Comparison of ENCODE assay signal across 8 mouse cellular contexts in the genomic region with DNA sequence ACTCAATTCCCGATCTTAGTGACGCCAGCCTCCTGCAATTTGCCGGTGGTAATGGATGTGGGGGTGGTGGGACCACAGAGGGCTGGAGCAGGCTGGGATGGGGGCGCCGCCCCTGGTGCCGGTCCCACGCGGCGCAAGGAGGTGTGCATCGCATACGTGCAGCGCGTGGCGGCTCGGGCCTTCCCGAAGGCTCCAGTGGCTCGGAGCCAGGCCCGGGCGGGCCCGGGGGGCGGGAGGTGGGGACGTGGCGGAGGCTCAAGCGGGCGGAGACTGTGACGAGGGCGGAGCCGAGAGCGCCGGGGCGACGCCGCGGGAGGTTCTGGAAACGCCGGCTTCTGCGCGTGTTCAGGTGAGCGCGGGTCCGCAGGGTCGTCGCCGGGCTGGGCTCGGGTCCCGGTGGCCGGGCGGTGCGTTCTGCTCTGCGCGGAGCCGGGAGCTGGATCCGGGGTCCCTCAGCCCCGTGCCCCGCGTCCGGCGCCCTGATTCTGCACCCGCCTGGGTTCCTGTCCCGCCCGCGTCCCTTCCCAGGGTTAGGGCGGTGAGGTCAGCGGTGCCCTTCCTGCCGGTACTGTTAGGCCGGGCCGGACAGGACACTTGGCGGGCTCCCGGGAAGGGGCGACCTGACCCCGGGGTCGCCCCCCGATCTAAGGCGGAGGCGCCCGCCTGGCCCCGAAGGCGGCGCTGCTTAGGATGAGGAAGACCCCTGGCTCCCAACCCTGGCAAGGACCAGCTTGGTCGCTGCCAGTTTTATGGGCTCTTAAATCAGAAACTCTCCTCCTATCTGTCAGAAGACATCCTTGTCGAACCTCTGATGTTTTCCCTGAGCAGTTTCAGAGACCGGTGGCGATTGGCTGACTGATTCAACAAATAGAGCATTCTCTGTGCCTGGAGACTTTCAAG. TPM values are rescaled to one million over a fixed set of nuclear protein-coding genes. Genes with fewer than 3 reads are reported as not detected.
DNase-seq lines count a peak whose midpoint lies in the region; ATAC-seq and TF ChIP-seq lines count a peak whose summit lies in the region.

No protein-coding gene starts in this region.

- 0 out of 2 replicates have a peak, but pooled peaks cover 4% of the 10 kb centered on the region for H3K4me1 ChIP-seq in cortical plate, adult 2 months (ENCODE audit: control insufficient read depth, insufficient read depth, low read length)
- H3K4me1 ChIP-seq in intestine, embryonic 16.5 days (ENCODE audit: control insufficient read depth, insufficient read depth, low read length) = peaks cover 13% of the 10 kb centered on the region
- H3K4me1 ChIP-seq in midbrain, embryonic 14.5 days (ENCODE audit: control insufficient read depth, insufficient read depth, low read length) = 0 out of 2 replicates have a peak, but pooled peaks cover 6% of the 10 kb centered on the region
- H3K4me1 ChIP-seq in stomach, postnatal 0 days (replicated peaks; ENCODE audit: control insufficient read depth, insufficient read depth) = 0 out of 2 replicates have a peak, but pooled peaks cover 4% of the 10 kb centered on the region

- no peaks in the 10 kb centered on the region for H3K27me3 ChIP-seq in intestine, embryonic 16.5 days (replicated peaks; ENCODE audit: control insufficient read depth, insufficient read depth, low read length)
- H3K27me3 ChIP-seq in midbrain, embryonic 14.5 days (ENCODE audit: control insufficient read depth, insufficient read depth, low read length) = 0 out of 2 replicates have a peak, but pooled peaks cover 13% of the 10 kb centered on the region
- H3K27me3 ChIP-seq in stomach, postnatal 0 days (ENCODE audit: control insufficient read depth, insufficient read depth, low read length) = no peaks in the 10 kb centered on the region

- H3K27ac ChIP-seq in cortical plate, adult 2 months (ENCODE audit: insufficient read depth, low read length) = no peak overlapping the region
- peak overlapping the region; percentile 49 for H3K27ac ChIP-seq in intestine, embryonic 16.5 days (ENCODE audit: low read length)
- H3K27ac ChIP-seq in midbrain, embryonic 14.5 days (replicated peaks; ENCODE audit: low read depth, low read length) = no peak overlapping the region
- peak overlapping the region; percentile 58; the same call in 1 of the 2 replicates for H3K27ac ChIP-seq in stomach, postnatal 0 days (replicated peaks)

- peak overlapping the region; percentile 43 for H3K4me3 ChIP-seq in cortical plate, adult 2 months (ENCODE audit: insufficient read depth, low read length)
- peak overlapping the region; percentile 76 for H3K4me3 ChIP-seq in intestine, embryonic 16.5 days (ENCODE audit: low read length)
- peak overlapping the region; percentile 60 for H3K4me3 ChIP-seq in midbrain, embryonic 14.5 days (replicated peaks; ENCODE audit: low read depth, low read length)
- peak overlapping the region; percentile 69 for H3K4me3 ChIP-seq in stomach, postnatal 0 days (ENCODE audit: low read depth, low read length)

- peak; percentile 54 to 67 for DNase-seq in left cerebral cortex, adult 18-20 months (ENCODE audit: low spot score in 2 of 2)
- DNase-seq in left cerebral cortex, adult 11 months (ENCODE audit: low spot score) = no peak
- peak; percentile 66 to 73 for DNase-seq in gastrocnemius, postnatal 36 days
- peak; percentile 76 for DNase-seq in liver
- DNase-seq in midbrain, embryonic 14.5 days = peak; percentile 85
- peak; percentile 91 for DNase-seq in stomach, postnatal 0 days (ENCODE audit: low spot score)

- H3K9me3 ChIP-seq in intestine, embryonic 16.5 days (ENCODE audit: control insufficient read depth, low read length) = no peaks in the 10 kb centered on the region
- no peaks in the 10 kb centered on the region for H3K9me3 ChIP-seq in midbrain, embryonic 14.5 days (ENCODE audit: control insufficient read depth, low read length)
- H3K9me3 ChIP-seq in stomach, postnatal 0 days (ENCODE audit: control insufficient read depth, low read length) = no peaks in the 10 kb centered on the region

- WGBS in intestine, embryonic 16.5 days = under 1% methylated on average over 79 of the region's 83 CpGs
- WGBS in midbrain, embryonic 14.5 days = under 1% methylated on average over 81 of the region's 83 CpGs
- 1% methylated on average over 62 of the region's 83 CpGs for WGBS in stomach, postnatal 0 days

- TF ChIP-seq CTCF in cortical plate, adult 2 months (IDR thresholded peaks at IDR 0.05; ENCODE audit: extremely low read depth, insufficient read depth, low read length) = no peak
- no peak for TF ChIP-seq CTCF in stomach, postnatal 0 days (IDR thresholded peaks at IDR 0.05; ENCODE audit: low read depth)

- H3K36me3 ChIP-seq in intestine, embryonic 16.5 days (ENCODE audit: control insufficient read depth, insufficient read depth, low read length) = no peaks in the 10 kb centered on the region
- no peaks in the 10 kb centered on the region for H3K36me3 ChIP-seq in midbrain, embryonic 14.5 days (ENCODE audit: control insufficient read depth, insufficient read depth, low read length)
- no peaks in the 10 kb centered on the region for H3K36me3 ChIP-seq in stomach, postnatal 0 days (ENCODE audit: control insufficient read depth, insufficient read depth, low read length)

- peak overlapping the region; percentile 97 for H3K4me2 ChIP-seq in intestine, embryonic 16.5 days (ENCODE audit: low read depth, low read length)
- peak overlapping the region; percentile 99 for H3K4me2 ChIP-seq in midbrain, embryonic 14.5 days (ENCODE audit: low read length)
- H3K4me2 ChIP-seq in stomach, postnatal 0 days (replicated peaks; ENCODE audit: low read depth) = peak overlapping the region; percentile 98

- peak overlapping the region; percentile 78 for H3K9ac ChIP-seq in intestine, embryonic 16.5 days (ENCODE audit: low read depth, low read length)
- peak overlapping the region; percentile 73 for H3K9ac ChIP-seq in midbrain, embryonic 14.5 days (replicated peaks; ENCODE audit: low read length)
- peak overlapping the region; percentile 76 for H3K9ac ChIP-seq in stomach, postnatal 0 days (ENCODE audit: low read length)

- peak; percentile 93 for ATAC-seq in intestine, embryonic 16.5 days
- ATAC-seq in midbrain, embryonic 14.5 days (ENCODE audit: low FRiP score, low TSS enrichment) = peak; percentile 68
- peak; percentile 87 for ATAC-seq in stomach, postnatal 0 days (ENCODE audit: low FRiP score, low TSS enrichment)

- TF ChIP-seq POLR2A in cortical plate, adult 2 months (IDR thresholded peaks at IDR 0.05; ENCODE audit: extremely low read depth, insufficient read depth, low read length) = no peak

- no peak for TF ChIP-seq EP300 in stomach, postnatal 0 days (optimal IDR thresholded peaks at IDR 0.05)

- intact Hi-C loops in gastrocnemius, postnatal 36 days (cut with DNase I) = no loop called here

RNA-seq across cellular contexts. Expression of gene P4ha2, which starts 1.0 kb away (rescaled TPM):
- 10 to 100 TPM; 22.8 to 24.3 TPM for total RNA-seq in left cerebral cortex, adult 18-20 months (2021)
- 16.2 and 17.2 TPM in 2 replicates for polyA plus RNA-seq in cortical plate, adult 2 months (2012; rRNA removed)
- total RNA-seq in gastrocnemius, postnatal 36 days (2021) = 10 to 100 TPM; 23.3 to 31.7 TPM
- 43.7 and 46.2 TPM in 2 replicates for polyA plus RNA-seq in intestine, embryonic 16.5 days (2015; fragmentation: Nextera tagmentation; extraction: Ambion mirVana)
- polyA plus RNA-seq in midbrain, embryonic 14.5 days (2014; fragmentation: Nextera tagmentation; extraction: Ambion mirVana) = 6.5 and 10.5 TPM in 2 replicates
- polyA plus RNA-seq in stomach, postnatal 0 days (2015; fragmentation: Nextera tagmentation; extraction: Ambion mirVana) = 28.4 and 30.2 TPM in 2 replicates

RNA-seq across cellular contexts. Expression of gene Pdlim4, which starts 32.1 kb away (rescaled TPM):
- 10 to 100 TPM; 13.5 to 14.5 TPM for total RNA-seq in left cerebral cortex, adult 18-20 months (2021)
- polyA plus RNA-seq in cortical plate, adult 2 months (2012; rRNA removed) = 21.2 and 22.1 TPM in 2 replicates
- total RNA-seq in gastrocnemius, postnatal 36 days (2021) = 1 to 10 TPM; 6.5 TPM
- 35.7 and 37.8 TPM in 2 replicates for polyA plus RNA-seq in intestine, embryonic 16.5 days (2015; fragmentation: Nextera tagmentation; extraction: Ambion mirVana)
- 21.4 and 25.0 TPM in 2 replicates for polyA plus RNA-seq in midbrain, embryonic 14.5 days (2014; fragmentation: Nextera tagmentation; extraction: Ambion mirVana)
- 55.5 and 58.6 TPM in 2 replicates for polyA plus RNA-seq in stomach, postnatal 0 days (2015; fragmentation: Nextera tagmentation; extraction: Ambion mirVana)

Comparison
In these comparisons a context has a peak if more than half of its experiments do, and no peak if none do; other contexts are left out.
1. H3K27ac ChIP-seq: peak in intestine, embryonic 16.5 days (single experiment) and stomach, postnatal 0 days (single experiment); none in cortical plate, adult 2 months (single experiment) and midbrain, embryonic 14.5 days (single experiment).
2. Peak in every context shown above with its lines, with median percentiles within 50 percentile points of each other: H3K4me3 ChIP-seq, ATAC-seq, H3K4me2 ChIP-seq and H3K9ac ChIP-seq.